Mouse (Mus musculus): ENCODE data around the gene Erc2. TPM values are rescaled to one million over a fixed set of nuclear protein-coding genes. Genes with fewer than 3 reads are reported as not detected.

The Erc2 gene
- total RNA-seq, 2 experiments from 2014 or later, result 253 to 265 TPM

DNA sequence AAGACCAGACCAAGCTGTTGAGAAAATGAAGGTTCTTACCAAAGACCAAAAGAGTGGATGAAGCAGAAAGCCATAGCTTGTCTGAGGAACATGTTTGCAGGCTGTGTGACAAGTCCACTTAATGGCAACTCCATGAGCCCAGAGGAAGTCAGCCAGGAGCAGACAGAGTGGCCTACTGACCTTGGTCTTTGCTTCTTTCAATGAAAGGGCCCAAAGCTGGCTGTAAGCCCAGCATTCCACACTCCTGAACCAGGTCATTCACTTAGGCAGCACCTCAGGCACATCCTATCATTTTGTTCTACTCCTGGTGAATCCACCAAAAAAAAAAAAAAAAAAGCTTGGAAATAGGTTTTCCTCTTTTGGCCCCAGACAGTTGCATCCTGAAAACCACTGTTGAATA is 664.3 kb downstream of the Erc2 start:
- DNase-seq (ENCODE audit: extremely low spot score in 1 of 2, low spot score in 2 of 2), result no peak
- intact Hi-C loops (cut with DNase I), result loop anchor here (10.0 kb wide), 1 partner anchor 228 kb away; no protein-coding TSS in a partner anchor

- DNase-seq (ENCODE audit: extremely low spot score in 1 of 2, low spot score in 2 of 2), result no peak
- intact Hi-C loops (cut with DNase I), result loop anchor here (10.0 kb wide), 1 partner anchor 227 kb away; no protein-coding TSS in a partner anchor
These were observed 666.0 kb downstream of the Erc2 start for GRCm38 (mm10) chr14:28288196-28288595.

DNA sequence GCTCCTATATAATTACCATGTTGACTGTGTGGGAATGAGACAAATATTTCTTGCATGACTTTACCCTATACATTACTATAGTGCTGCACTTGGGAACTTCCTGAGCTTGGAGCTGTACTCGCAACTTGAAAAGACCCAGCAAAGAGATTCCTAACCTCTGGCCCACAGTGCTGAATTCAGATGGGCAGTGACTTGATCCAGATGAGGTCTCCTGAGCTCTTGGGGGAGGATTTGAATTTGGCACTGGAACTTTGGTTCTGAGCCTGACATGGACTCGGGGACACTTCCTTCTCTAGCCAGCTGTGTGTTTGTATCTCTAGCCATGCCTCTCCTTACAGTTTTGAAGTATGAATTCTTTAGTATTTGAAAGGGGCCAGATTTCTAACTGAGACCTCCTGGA is 666.7 kb downstream of the Erc2 start:
- DNase-seq (ENCODE audit: extremely low spot score in 1 of 2, low spot score in 2 of 2), result no peak
- intact Hi-C loops (cut with DNase I), result loop anchor here (10.0 kb wide), 1 partner anchor 226 kb away; no protein-coding TSS in a partner anchor

- intact Hi-C loops (cut with DNase I), result no loop called here
- DNase-seq (ENCODE audit: extremely low spot score in 1 of 2, low spot score in 2 of 2), result no peak
These were observed 671.7 kb downstream of the Erc2 start for GRCm38 (mm10) chr14:28293921-28294320.

DNA sequence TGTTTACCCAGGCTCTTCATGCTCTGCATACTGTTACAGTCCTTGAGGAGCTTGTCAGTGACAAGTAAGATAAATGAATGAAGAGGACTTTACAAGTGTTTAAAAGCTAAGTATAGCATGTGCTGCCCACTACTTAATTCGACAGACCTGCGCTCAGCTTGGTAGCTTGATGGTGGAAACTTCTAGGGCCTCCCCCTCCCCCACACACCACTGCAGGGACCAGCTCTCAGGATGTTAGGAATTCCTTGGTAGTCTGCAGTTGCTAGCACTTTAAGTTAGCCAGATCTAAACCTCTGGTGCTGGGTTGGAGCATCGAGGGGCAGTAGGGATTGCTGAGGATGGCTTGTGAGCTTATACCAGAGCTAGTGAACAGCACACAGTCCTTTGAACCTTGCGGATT is 672.9 kb downstream of the Erc2 start:
- DNase-seq (ENCODE audit: extremely low spot score in 1 of 2, low spot score in 2 of 2), result no peak
- intact Hi-C loops (cut with DNase I), result no loop called here

GRCm38 (mm10) chr14:28300095-28300494 is 677.9 kb downstream of the Erc2 start:
- no peak for DNase-seq (ENCODE audit: extremely low spot score in 1 of 2, low spot score in 2 of 2)
- intact Hi-C loops (cut with DNase I), result no loop called here

- intact Hi-C loops (cut with DNase I), result no loop called here
- DNase-seq (ENCODE audit: extremely low spot score in 1 of 2, low spot score in 2 of 2), result no peak
These were observed 679.0 kb downstream of the Erc2 start for GRCm38 (mm10) chr14:28301251-28301650.

DNA sequence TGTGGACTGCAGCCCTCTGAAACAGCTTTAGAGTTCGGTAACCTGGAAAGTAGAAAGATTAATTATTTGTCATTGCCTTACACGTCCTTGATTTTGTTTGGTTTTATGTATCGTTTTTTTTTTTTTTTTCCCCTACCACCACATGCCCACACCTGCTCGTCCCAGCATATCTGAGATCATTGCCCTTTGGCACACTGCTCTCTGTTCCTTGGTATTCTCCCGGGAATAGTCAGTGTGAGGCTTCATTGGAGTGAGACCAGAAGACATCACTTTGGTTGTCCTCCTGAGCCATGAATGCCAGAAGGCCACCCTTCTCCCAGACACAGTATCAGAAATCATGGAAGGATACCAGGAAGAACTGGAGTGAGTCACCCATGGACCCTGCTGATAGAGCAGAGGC is 681.9 kb downstream of the Erc2 start:
- intact Hi-C loops (cut with DNase I), result no loop called here

DNA sequence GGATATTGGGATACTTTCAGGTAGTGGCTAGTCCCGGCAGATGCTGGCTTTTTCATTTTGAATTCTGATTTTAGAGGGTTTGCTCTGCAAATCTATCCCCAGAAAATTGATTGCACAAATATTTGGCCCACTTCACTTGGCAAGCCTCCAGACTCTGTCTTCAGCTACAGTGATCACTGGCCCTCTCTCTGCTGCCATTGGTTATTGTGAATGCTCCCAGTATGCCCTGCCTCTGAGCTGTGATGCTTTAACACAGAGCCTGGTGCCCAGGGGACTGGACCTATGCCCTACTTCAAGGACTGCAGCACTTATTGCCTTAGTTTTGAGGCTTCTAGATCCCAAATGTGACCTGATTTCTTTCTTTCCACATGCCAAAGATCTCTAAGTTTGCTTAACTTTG is 686.4 kb downstream of the Erc2 start:
- intact Hi-C loops (cut with DNase I), result no loop called here
- no peak for DNase-seq (ENCODE audit: extremely low spot score in 1 of 2, low spot score in 2 of 2)

More for the DNA sequence above, 681.9 kb downstream of the Erc2 start:
- DNase-seq (ENCODE audit: extremely low spot score in 1 of 2, low spot score in 2 of 2), result no peak

- intact Hi-C loops (cut with DNase I), result no loop called here
- no peak for DNase-seq (ENCODE audit: extremely low spot score in 1 of 2, low spot score in 2 of 2)
These were observed 694.6 kb downstream of the Erc2 start for GRCm38 (mm10) chr14:28316851-28317250.

DNA sequence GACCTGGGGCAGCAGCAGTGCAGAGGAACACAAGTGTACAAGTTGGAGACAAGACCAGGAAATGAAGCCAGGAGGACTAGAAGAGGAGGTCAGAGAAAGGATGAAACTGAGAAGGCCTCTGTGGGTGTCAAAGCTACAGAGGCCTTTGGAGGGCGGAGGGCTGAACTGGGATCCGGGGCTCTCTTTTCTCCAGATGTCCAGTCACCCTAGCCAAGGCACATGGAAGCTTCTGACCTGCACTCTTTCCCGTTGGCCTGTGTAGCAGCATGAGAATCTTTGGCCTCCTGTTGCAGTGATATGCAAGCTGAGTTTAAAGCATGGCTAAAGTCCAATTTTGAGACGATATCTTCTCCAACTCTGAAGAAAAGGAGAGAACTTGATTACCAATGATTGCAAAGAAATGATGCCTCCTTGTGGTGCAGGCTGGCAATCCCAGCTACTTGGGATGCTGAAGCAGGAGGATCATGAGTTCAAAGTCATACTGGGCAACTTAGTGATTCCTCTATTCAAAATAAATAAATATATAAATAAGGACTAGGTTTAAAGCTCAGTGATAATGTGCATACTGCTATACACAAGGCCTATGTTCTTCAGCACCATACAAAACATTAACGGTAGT is 699.8 kb downstream of the Erc2 start:
- DNase-seq (ENCODE audit: extremely low spot score in 1 of 2, low spot score in 2 of 2), result no peak
- intact Hi-C loops (cut with DNase I), result no loop called here

- no peak for DNase-seq (ENCODE audit: extremely low spot score in 1 of 2, low spot score in 2 of 2)
- intact Hi-C loops (cut with DNase I), result no loop called here
These were observed 701.0 kb downstream of the Erc2 start for GRCm38 (mm10) chr14:28323243-28323642.

GRCm38 (mm10) chr14:28323727-28324126 is 701.5 kb downstream of the Erc2 start:
- intact Hi-C loops (cut with DNase I), result no loop called here
- DNase-seq (ENCODE audit: extremely low spot score in 1 of 2, low spot score in 2 of 2), result no peak

GRCm38 (mm10) chr14:28326456-28326855 is 704.2 kb downstream of the Erc2 start:
- intact Hi-C loops (cut with DNase I), result no loop called here

DNA sequence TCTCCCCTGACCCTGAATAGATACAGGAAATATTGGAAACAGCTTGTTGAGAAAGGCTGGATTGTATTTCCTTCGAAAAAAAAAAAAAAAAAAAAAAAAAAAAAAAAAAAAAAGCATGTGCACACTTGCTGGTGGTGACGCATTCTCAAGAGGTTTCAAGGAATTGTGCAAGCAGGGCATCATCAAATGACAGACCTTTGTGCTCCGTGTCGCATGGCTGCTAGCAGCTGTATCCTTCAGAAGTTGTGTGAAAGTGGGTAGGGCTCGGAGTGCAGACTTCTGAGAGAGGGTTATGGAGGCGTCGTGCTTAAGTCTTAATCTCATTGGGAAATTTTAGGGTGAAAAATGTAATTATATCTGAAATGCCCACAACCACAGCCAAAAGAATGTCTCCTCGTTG is 706.3 kb downstream of the Erc2 start:
- no peak for DNase-seq (ENCODE audit: extremely low spot score in 1 of 2, low spot score in 2 of 2)
- intact Hi-C loops (cut with DNase I), result no loop called here

More at GRCm38 (mm10) chr14:28326456-28326855, 704.2 kb downstream of the Erc2 start:
- no peak for DNase-seq (ENCODE audit: extremely low spot score in 1 of 2, low spot score in 2 of 2)

- no peak for DNase-seq (ENCODE audit: extremely low spot score in 1 of 2, low spot score in 2 of 2)
- intact Hi-C loops (cut with DNase I), result no loop called here
These were observed 708.9 kb downstream of the Erc2 start for GRCm38 (mm10) chr14:28331108-28331507.

DNA sequence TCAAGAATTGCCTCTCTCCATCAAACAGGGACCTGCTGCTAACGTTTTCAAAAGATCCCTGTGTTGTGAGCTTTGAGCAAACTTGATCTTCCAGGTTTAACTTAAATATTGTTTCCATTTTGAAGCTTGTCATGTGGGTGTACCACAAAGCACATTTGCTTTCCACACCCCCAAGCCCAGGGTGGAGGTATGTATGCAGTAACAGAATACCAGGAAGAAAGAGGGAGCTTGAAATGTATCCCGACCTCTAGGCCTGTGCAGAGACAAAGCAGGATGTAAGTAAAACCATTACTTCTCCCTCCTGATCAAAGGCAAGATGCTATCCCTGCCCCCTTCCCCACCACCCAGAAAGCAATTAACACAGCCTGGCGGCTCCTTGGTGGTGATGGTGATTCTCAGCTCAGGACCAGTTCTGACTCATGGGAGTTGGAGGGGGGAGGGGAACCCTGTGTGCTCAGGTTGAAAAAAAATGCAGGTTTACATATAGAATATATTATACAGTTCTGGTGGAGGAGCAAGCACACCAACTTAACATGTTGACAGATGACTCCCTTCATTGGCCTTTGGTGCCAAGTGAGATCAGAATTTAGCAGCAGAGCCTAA is 710.2 kb downstream of the Erc2 start:
- intact Hi-C loops (cut with DNase I), result no loop called here
- no peak for DNase-seq (ENCODE audit: extremely low spot score in 1 of 2, low spot score in 2 of 2)

DNA sequence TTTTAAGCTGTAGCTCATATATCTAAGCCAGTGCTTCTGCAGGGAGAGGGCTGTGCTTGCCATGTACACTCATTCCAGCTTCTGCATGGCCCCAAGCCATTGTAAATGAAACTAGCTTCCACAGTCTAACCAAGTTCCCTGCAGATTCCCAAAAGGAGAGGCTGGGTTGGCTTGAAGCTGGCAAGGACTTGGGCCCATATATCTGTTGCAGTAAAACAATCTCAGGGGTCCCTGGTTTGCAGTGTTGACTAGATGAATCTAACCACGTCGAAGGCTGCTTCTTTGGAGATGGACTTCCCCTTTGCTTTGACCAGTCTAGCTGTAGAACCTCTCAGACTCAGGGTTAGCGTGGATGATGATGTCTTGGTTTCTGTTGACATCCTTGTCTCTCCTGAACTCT is 716.9 kb downstream of the Erc2 start:
- no peak for DNase-seq (ENCODE audit: extremely low spot score in 1 of 2, low spot score in 2 of 2)
- intact Hi-C loops (cut with DNase I), result no loop called here

DNA sequence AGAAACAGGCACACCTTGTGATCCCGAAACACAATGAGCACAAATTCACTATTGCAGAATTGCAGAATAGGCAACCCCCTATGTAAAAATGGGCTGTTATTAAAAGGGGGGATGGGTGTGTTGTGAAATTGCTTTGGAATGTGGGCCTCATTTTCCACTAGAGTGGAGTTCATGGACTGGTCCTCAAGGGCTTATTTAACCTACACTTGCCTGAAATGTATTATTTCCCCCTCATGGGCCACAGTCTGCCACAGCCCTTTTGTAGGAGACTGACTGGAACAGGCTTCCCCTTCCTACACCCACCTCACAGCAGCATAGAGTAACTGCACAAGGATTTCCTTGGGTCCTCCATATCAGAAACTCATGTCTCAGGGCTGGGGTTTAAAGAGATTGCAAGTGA is 726.9 kb downstream of the Erc2 start:
- intact Hi-C loops (cut with DNase I), result no loop called here
- DNase-seq (ENCODE audit: extremely low spot score in 1 of 2, low spot score in 2 of 2), result no peak

DNA sequence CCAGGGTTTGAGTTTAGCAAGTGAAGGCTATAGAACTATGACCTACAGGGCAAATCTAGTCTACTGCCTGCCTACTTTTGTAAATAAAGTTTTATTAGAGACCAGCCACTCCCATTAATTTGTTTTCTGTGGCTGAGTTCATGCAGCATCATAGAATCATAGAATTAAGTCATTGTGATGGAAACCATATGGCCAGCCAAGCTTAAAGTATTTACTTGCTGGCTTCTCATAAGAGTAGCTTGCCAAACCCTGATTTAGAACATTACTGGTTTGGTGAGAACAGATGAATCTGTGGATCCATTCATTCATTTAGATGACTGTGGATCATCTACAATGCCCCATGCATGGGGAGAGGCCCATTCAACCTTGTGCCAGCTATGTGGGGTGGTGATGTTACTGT is 733.8 kb downstream of the Erc2 start:
- intact Hi-C loops (cut with DNase I), result no loop called here
- DNase-seq (ENCODE audit: extremely low spot score in 1 of 2, low spot score in 2 of 2), result no peak

DNA sequence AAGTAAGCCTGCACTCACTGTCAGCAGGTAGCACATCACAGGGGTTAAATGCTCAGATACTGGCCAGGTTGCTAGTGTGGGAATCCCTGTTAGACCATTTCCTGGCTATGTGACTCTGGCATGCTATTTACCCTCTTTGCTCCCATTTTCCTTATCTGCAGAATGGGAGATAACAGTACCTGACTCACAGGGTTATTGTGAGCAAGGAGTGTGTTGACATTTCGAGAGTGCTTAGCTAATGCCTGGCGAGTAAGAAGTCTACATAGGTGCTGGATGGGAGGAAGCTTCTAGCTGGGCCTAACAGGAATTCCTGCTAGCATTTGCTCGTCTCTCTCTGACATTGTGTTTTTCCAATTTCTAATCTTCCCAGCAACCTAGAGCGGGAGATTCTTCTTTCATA is 737.3 kb downstream of the Erc2 start:
- intact Hi-C loops (cut with DNase I), result no loop called here
- DNase-seq (ENCODE audit: extremely low spot score in 1 of 2, low spot score in 2 of 2), result no peak
